11 mouse cellular contexts compared by ENCODE assay signal in the genomic region with DNA sequence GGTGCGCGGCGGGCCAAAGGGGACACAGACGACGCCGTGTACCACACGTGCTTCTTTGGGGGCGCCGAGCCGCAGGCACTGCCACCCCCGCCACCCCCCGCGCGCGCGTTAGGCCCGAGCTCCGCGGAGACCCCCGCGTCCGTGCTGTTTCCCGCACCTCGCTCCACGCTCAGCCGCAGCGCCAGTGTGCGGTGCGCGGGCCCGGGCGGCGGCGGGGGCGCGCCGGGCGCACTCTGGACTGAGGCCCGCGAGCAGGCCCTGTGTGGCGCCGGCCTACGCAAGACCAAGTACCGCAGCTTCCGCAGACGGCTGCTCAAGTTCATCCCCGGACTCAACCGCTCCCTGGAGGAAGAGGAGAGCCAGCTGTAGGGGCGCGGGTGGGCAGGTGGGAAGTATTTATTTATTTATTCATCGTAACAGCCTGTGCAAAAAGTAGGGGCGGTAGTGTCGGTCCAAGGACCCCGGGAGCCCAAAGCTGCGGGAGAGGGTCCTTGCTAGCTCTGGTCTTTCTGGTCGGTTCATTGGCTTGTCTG. TPM values are rescaled to one million over a fixed set of nuclear protein-coding genes. Genes with fewer than 3 reads are reported as not detected.
A peak's percentile ranks its signal among the peaks of the same experiment; 100 is the strongest.
DNase-seq lines count a peak whose midpoint lies in the region; ATAC-seq lines count a peak whose summit lies in the region.
"Had no signal": no experiment of that assay in that cellular context is flagged by ENCODE, and none has a peak within 500 bp of the region (broad histone marks: within the 10 kb centered on the region; RNA-seq: fewer than 3 reads in every experiment).

No protein-coding gene starts in this region.

- no peak overlapping the region for H3K4me3 ChIP-seq in lung, embryonic 15.5 days
- no peak overlapping the region for H3K4me3 ChIP-seq in intestine, embryonic 15.5 days (replicated peaks)
- H3K4me3 ChIP-seq in neural tube, embryonic 14.5 days (ENCODE audit: low read depth, low read length) = no peak overlapping the region
- H3K4me3 ChIP-seq: megakaryocyte, embryonic 14.5 days had no signal

- H3K27me3 ChIP-seq in lung, embryonic 15.5 days = no peaks in the 10 kb centered on the region
- H3K27me3 ChIP-seq in intestine, embryonic 15.5 days (replicated peaks) = no peaks in the 10 kb centered on the region
- no peaks in the 10 kb centered on the region for H3K27me3 ChIP-seq in neural tube, embryonic 14.5 days (ENCODE audit: control insufficient read depth, insufficient read depth, low read length)

- H3K4me1 ChIP-seq in lung, embryonic 15.5 days = peaks cover 76% of the 10 kb centered on the region
- H3K4me1 ChIP-seq in intestine, embryonic 15.5 days (replicated peaks) = peaks cover 49% of the 10 kb centered on the region
- H3K4me1 ChIP-seq in neural tube, embryonic 14.5 days (ENCODE audit: control insufficient read depth, insufficient read depth, low read length) = no peaks in the 10 kb centered on the region

- H3K9ac ChIP-seq in lung, embryonic 15.5 days = no peak overlapping the region
- no peak overlapping the region for H3K9ac ChIP-seq in intestine, embryonic 15.5 days
- no peak overlapping the region for H3K9ac ChIP-seq in neural tube, embryonic 14.5 days (replicated peaks; ENCODE audit: low read depth, low read length)

- no peaks in the 10 kb centered on the region for H3K9me3 ChIP-seq in lung, embryonic 15.5 days
- H3K9me3 ChIP-seq in intestine, embryonic 15.5 days = no peaks in the 10 kb centered on the region
- no peaks in the 10 kb centered on the region for H3K9me3 ChIP-seq in neural tube, embryonic 14.5 days (ENCODE audit: control insufficient read depth, low read length)

- no peak for ATAC-seq in lung, embryonic 15.5 days (ENCODE audit: borderline replicate concordance, extremely low read depth, low FRiP score, low TSS enrichment)
- no peak for ATAC-seq in intestine, embryonic 15.5 days
- no peak for ATAC-seq in neural tube, embryonic 14.5 days (ENCODE audit: low read depth)
- ATAC-seq in inflammation-experienced regulatory T-cells, adult 6 months = no peak

- H3K4me2 ChIP-seq in lung, embryonic 15.5 days = peak overlapping the region; percentile 7; the same call in 1 of the 2 replicates
- H3K4me2 ChIP-seq in intestine, embryonic 15.5 days (replicated peaks) = peak overlapping the region; percentile 21; the same call in 1 of the 2 replicates
- H3K4me2 ChIP-seq in neural tube, embryonic 14.5 days (ENCODE audit: low read depth, low read length) = peak overlapping the region; percentile 43

- WGBS in lung, embryonic 15.5 days = 62% methylated on average over 56 of the region's 56 CpGs
- WGBS in intestine, embryonic 15.5 days = 55% methylated on average over 56 of the region's 56 CpGs
- 52% methylated on average over 52 of the region's 56 CpGs for WGBS in neural tube, embryonic 14.5 days

- DNase-seq in heart, adult 11 months = peak; percentile 89
- no peak for DNase-seq in heart, postnatal 4 days
- no peak for DNase-seq in lung, postnatal 36 days
- DNase-seq in kidney, adult 11 months = no peak
- DNase-seq: layer of hippocampus, adult 9-11 months; right cerebral cortex, postnatal 25 days had no signal

- peak overlapping the region; percentile 94 for H3K27ac ChIP-seq in lung, embryonic 15.5 days
- H3K27ac ChIP-seq in intestine, embryonic 15.5 days = no peak overlapping the region
- H3K27ac ChIP-seq in neural tube, embryonic 14.5 days (ENCODE audit: low read depth, low read length) = no peak overlapping the region

- H3K36me3 ChIP-seq in lung, embryonic 15.5 days = peaks cover 35% of the 10 kb centered on the region
- H3K36me3 ChIP-seq in intestine, embryonic 15.5 days = peaks cover 18% of the 10 kb centered on the region
- no peaks in the 10 kb centered on the region for H3K36me3 ChIP-seq in neural tube, embryonic 14.5 days (ENCODE audit: control insufficient read depth, insufficient read depth, low read length)

RNA-seq across cellular contexts. Expression of a gene that starts 7.7 kb away (rescaled TPM):
- total RNA-seq in heart, postnatal 4 days (2021) = 10 to 100 TPM; 13.9 to 15.1 TPM
- 6.9 and 7.9 TPM in 2 replicates for polyA plus RNA-seq in lung, embryonic 15.5 days (2015; fragmentation: Nextera tagmentation; extraction: Ambion mirVana)
- polyA plus RNA-seq in intestine, embryonic 15.5 days (2015; fragmentation: Nextera tagmentation; extraction: Ambion mirVana) = 3.9 and 4.8 TPM in 2 replicates
- 1.0 and 2.4 TPM in 2 replicates for polyA plus RNA-seq in neural tube, embryonic 14.5 days (2014; fragmentation: Nextera tagmentation; extraction: Ambion mirVana)
- under 1 TPM; 0.18 to 0.50 (median 0.28) TPM for polyA plus RNA-seq in inflammation-experienced regulatory T-cells, adult 6 months (2017; shearing (Covaris generic))

RNA-seq across cellular contexts. Expression of a gene that starts 22.4 kb away (rescaled TPM):
- 10 to 100 TPM; 48.1 to 49.6 TPM for total RNA-seq in heart, postnatal 4 days (2021)
- 9.2 and 9.9 TPM in 2 replicates for polyA plus RNA-seq in lung, embryonic 15.5 days (2015; fragmentation: Nextera tagmentation; extraction: Ambion mirVana)
- polyA plus RNA-seq in intestine, embryonic 15.5 days (2015; fragmentation: Nextera tagmentation; extraction: Ambion mirVana) = 7.9 and 8.9 TPM in 2 replicates
- polyA plus RNA-seq in neural tube, embryonic 14.5 days (2014; fragmentation: Nextera tagmentation; extraction: Ambion mirVana) = 4.8 and 5.3 TPM in 2 replicates
- 10 to 100 TPM; 46.4 to 73.4 (median 68.3) TPM for polyA plus RNA-seq in inflammation-experienced regulatory T-cells, adult 6 months (2017; shearing (Covaris generic))

RNA-seq across cellular contexts. Expression of a gene that starts 52.4 kb away (rescaled TPM):
- total RNA-seq in heart, postnatal 4 days (2021) = 10 to 100 TPM; 21.7 to 23.3 TPM
- polyA plus RNA-seq in lung, embryonic 15.5 days (2015; fragmentation: Nextera tagmentation; extraction: Ambion mirVana) = 74.5 and 76.8 TPM in 2 replicates
- 61.1 and 62.0 TPM in 2 replicates for polyA plus RNA-seq in intestine, embryonic 15.5 days (2015; fragmentation: Nextera tagmentation; extraction: Ambion mirVana)
- polyA plus RNA-seq in neural tube, embryonic 14.5 days (2014; fragmentation: Nextera tagmentation; extraction: Ambion mirVana) = 69.4 and 75.7 TPM in 2 replicates
- polyA plus RNA-seq in inflammation-experienced regulatory T-cells, adult 6 months (2017; shearing (Covaris generic)) = 10 to 100 TPM; 39.9 to 53.6 (median 47.8) TPM

RNA-seq across cellular contexts. Expression of a gene that starts 57.8 kb away (rescaled TPM):
- 10 to 100 TPM; 20.8 to 21.4 TPM for total RNA-seq in heart, postnatal 4 days (2021)
- 5.9 and 6.0 TPM in 2 replicates for polyA plus RNA-seq in lung, embryonic 15.5 days (2015; fragmentation: Nextera tagmentation; extraction: Ambion mirVana)
- 9.1 and 9.3 TPM in 2 replicates for polyA plus RNA-seq in intestine, embryonic 15.5 days (2015; fragmentation: Nextera tagmentation; extraction: Ambion mirVana)
- 27.6 and 28.0 TPM in 2 replicates for polyA plus RNA-seq in neural tube, embryonic 14.5 days (2014; fragmentation: Nextera tagmentation; extraction: Ambion mirVana)
- polyA plus RNA-seq in inflammation-experienced regulatory T-cells, adult 6 months (2017; shearing (Covaris generic)) = 1 to 10 TPM in 2 of 3 experiments, under 1 TPM in 1; 0.53 to 4.0 (median 3.6) TPM
